Mouse (Mus musculus): Measurements from ENCODE around the gene Shisa5. TPM values are rescaled to one million over a fixed set of nuclear protein-coding genes. Genes with fewer than 3 reads are reported as not detected.

Shisa5 gene
- polyA plus RNA-seq, 1 experiment, result 252 TPM

DNA sequence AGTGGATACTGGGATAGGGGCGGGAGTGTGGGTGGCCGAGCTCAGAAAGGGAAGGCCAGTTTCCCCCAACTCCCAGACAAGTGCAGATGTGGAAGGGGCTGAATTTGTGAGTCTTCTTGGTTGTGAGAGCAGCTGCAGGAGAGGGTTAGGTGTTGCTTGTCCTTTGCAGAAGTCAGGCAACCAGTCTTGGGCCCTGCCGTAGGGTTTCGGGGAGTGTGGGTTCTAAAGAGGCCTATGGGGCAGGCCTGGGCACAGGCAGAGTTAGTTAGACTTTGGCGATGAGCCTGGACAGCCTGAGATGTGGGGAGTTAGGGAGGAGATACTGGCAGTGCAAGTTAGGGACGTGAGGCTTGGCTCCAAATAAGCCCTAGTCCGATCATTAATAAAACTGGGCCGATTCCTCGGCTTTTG, 57.9 kb downstream of the Shisa5 start:
- Histone ChIP-seq H3K27ac (ENCODE audit: insufficient read depth, low read length) (peak overlapping the region; percentile 69), H3K4me1 (ENCODE audit: control insufficient read depth, insufficient read depth, low read length) (peaks cover 23% of the 10 kb centered on the region), H3K4me3 (ENCODE audit: insufficient read depth, low read length) (peak overlapping the region; percentile 47)
- peak; percentile 20; the same call in 1 of the 2 replicates for TF ChIP-seq POLR2A (IDR thresholded peaks at IDR 0.05; ENCODE audit: low read depth, low read length)
- TF ChIP-seq CTCF (IDR thresholded peaks at IDR 0.05; ENCODE audit: borderline replicate concordance, insufficient read depth, low read length), result no peak

DNA sequence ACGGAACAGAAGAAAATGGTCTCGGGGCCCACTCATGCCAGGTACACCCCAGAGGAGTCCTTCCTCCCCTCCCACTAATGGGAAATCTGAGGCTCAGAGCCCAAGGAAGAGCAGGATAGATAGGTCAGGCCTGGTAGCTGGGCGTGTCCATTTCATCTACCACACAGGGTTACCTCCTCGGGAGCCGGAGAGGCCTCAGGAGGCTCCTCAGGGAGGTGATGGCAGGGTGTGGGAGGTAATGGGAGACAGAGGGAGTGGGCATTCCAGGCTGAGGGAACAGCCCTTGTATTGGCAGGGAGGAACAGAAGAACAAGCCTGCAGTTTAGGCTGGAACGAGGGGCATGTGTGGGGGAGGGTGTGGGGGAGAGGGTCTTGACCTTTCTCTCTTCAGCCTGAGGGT, 58.5 kb downstream of the Shisa5 start:
- Histone ChIP-seq H3K4me1 (ENCODE audit: control insufficient read depth, insufficient read depth, low read length) (peaks cover 23% of the 10 kb centered on the region), H3K4me3 (ENCODE audit: insufficient read depth, low read length) (peak overlapping the region; percentile 47; the same call in 1 of the 2 replicates), H3K27ac (ENCODE audit: insufficient read depth, low read length) (no peak overlapping the region; the same call in 1 of the 2 replicates)
- TF ChIP-seq CTCF (IDR thresholded peaks at IDR 0.05; ENCODE audit: borderline replicate concordance, insufficient read depth, low read length), result no peak
- no peak for TF ChIP-seq POLR2A (IDR thresholded peaks at IDR 0.05; ENCODE audit: low read depth, low read length)

DNA sequence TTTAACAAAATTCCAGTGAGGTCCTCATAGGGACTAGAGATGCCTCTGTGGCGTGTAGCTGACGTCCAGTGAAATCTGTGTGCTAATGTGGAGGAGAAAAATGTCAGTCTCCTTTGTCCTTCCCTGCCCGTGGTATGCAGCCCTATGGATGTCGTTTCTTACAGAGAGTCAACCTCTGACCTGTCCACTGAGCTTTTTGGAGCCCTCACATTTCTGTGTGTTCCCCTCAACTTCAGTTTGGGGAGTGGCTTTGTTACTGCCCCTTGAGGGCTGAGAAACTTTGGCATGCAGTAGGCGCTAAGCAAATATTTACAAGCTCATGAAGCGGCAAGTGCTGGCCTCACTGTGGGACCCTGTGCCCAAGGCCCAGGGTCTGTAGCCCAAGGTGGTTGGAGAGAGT, 58.9 kb downstream of the Shisa5 start:
- no peak for TF ChIP-seq POLR2A (IDR thresholded peaks at IDR 0.05; ENCODE audit: low read depth, low read length)
- no peak for TF ChIP-seq CTCF (IDR thresholded peaks at IDR 0.05; ENCODE audit: borderline replicate concordance, insufficient read depth, low read length)
- no peak overlapping the region for H3K4me3 ChIP-seq (ENCODE audit: insufficient read depth, low read length)

DNA sequence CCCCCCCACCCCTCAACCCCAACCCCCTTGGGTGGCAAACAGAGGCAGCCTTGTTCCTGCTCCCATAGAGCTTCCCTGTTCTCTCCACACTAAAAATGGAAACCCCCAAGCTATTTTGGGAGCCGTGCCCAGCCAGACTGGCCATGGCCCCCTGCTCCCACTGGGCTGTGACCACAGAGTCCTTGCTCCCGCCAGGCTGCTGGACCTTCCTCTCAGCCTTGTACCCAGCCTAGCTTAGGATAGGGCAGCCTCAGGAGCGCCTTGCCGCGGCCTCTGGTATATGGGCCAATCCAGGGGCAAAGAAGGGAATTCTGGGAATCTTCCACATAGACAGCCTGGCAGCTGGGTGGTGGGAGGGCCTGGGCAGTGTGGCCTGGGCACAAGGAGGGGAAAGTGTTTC, 59.5 kb downstream of the Shisa5 start:
- H3K4me3 ChIP-seq (ENCODE audit: insufficient read depth, low read length), result no peak overlapping the region
- no peak for TF ChIP-seq POLR2A (IDR thresholded peaks at IDR 0.05; ENCODE audit: low read depth, low read length)
- no peak for TF ChIP-seq CTCF (IDR thresholded peaks at IDR 0.05; ENCODE audit: borderline replicate concordance, insufficient read depth, low read length)
- H3K4me1 ChIP-seq (ENCODE audit: control insufficient read depth, insufficient read depth, low read length), result peaks cover 23% of the 10 kb centered on the region
- H3K27ac ChIP-seq (ENCODE audit: insufficient read depth, low read length), result no peak overlapping the region

More for the DNA sequence above, 58.9 kb downstream of the Shisa5 start:
- no peak overlapping the region; the same call in 1 of the 2 replicates for H3K27ac ChIP-seq (ENCODE audit: insufficient read depth, low read length)
- H3K4me1 ChIP-seq (ENCODE audit: control insufficient read depth, insufficient read depth, low read length), result peaks cover 23% of the 10 kb centered on the region

- no peak overlapping the region for H3K27ac ChIP-seq (ENCODE audit: insufficient read depth, low read length)
- no peak overlapping the region for H3K4me3 ChIP-seq (ENCODE audit: insufficient read depth, low read length)
- no peak for TF ChIP-seq CTCF (IDR thresholded peaks at IDR 0.05; ENCODE audit: borderline replicate concordance, insufficient read depth, low read length)
- TF ChIP-seq POLR2A (IDR thresholded peaks at IDR 0.05; ENCODE audit: low read depth, low read length), result no peak
- H3K4me1 ChIP-seq (ENCODE audit: control insufficient read depth, insufficient read depth, low read length), result peaks cover 23% of the 10 kb centered on the region
Measured at GRCm38 (mm10) chr9:109098366-109098765, 60.0 kb downstream of the Shisa5 start.

DNA sequence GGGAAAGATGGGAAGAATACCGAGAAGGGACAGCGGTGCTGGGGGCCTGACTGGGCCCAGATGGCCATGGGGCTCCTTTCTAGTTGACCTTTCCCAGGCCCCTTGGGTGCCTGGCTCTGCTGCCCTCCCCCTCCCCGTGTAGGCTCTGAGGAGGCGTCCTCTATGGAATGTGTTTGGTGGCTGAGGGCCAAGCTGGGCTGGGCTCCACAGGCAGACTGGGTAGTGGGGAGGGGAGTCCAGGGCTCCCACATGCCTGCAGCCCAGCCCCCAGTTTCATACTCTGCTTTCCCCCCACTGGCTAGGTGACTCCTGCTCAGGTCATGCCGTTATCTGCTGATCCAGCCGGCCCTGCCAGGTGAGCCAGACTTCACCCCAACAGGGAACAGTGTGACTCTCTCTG, 60.6 kb downstream of the Shisa5 start:
- Histone ChIP-seq H3K27ac (ENCODE audit: insufficient read depth, low read length) (no peak overlapping the region), H3K4me1 (ENCODE audit: control insufficient read depth, insufficient read depth, low read length) (peaks cover 23% of the 10 kb centered on the region), H3K4me3 (ENCODE audit: insufficient read depth, low read length) (no peak overlapping the region)
- no peak for TF ChIP-seq POLR2A (IDR thresholded peaks at IDR 0.05; ENCODE audit: low read depth, low read length)
- no peak for TF ChIP-seq CTCF (IDR thresholded peaks at IDR 0.05; ENCODE audit: borderline replicate concordance, insufficient read depth, low read length)

- no peak for TF ChIP-seq CTCF (IDR thresholded peaks at IDR 0.05; ENCODE audit: borderline replicate concordance, insufficient read depth, low read length)
- no peak for TF ChIP-seq POLR2A (IDR thresholded peaks at IDR 0.05; ENCODE audit: low read depth, low read length)
- H3K4me1 ChIP-seq (ENCODE audit: control insufficient read depth, insufficient read depth, low read length), result peaks cover 23% of the 10 kb centered on the region
- H3K27ac ChIP-seq (ENCODE audit: insufficient read depth, low read length), result no peak overlapping the region
- H3K4me3 ChIP-seq (ENCODE audit: insufficient read depth, low read length), result no peak overlapping the region
Measured at GRCm38 (mm10) chr9:109100307-109100928, 62.1 kb downstream of the Shisa5 start.

DNA sequence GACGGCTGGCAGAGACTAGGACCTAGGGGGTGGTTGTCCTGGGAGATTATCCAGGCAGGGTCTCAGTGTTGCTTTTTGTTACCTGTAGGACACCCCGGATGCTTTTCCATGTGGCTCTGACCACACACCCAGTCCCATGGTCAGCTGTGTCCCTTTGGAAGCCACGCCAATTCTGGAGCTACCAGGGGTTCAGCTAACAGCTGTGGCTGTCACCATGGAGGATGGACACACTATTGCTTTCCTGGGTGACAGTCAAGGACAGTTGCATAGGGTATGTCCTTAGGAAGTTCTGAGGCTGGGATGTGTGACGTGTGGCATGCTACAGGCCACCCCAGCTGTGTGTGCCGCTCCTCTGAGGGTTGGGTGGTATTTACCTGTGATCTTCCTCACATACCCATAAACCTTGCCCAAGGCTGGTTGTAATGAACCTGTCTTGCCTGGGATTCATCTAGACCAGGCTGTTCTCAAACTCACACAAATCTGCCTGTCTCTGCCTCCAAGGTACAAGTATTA, 63.6 kb downstream of the Shisa5 start:
- no peak overlapping the region for H3K27ac ChIP-seq (ENCODE audit: insufficient read depth, low read length)
- TF ChIP-seq CTCF (IDR thresholded peaks at IDR 0.05; ENCODE audit: borderline replicate concordance, insufficient read depth, low read length), result no peak
- TF ChIP-seq POLR2A (IDR thresholded peaks at IDR 0.05; ENCODE audit: low read depth, low read length), result no peak
- H3K4me1 ChIP-seq (ENCODE audit: control insufficient read depth, insufficient read depth, low read length), result peaks cover 18% of the 10 kb centered on the region

DNA sequence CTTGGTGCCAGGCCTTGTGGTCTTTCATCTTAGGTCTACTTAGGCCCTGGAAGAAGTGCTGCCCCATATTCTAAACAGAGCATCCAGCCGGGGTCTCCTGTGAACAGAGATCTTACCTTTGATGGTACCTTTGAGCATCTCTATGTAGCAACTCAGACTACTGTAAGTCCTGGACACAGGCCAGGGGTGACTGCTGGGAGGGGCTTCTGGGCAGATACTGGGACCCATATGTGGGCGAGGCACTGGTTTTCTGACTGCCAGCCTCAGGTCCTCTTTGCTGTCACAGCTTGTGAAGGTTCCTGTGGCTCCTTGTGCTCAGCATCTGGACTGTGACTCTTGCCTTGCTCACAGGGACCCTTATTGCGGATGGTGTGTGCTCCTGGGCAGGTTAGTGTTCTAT, 64.2 kb downstream of the Shisa5 start:
- no peak for TF ChIP-seq CTCF (IDR thresholded peaks at IDR 0.05; ENCODE audit: borderline replicate concordance, insufficient read depth, low read length)
- TF ChIP-seq POLR2A (IDR thresholded peaks at IDR 0.05; ENCODE audit: low read depth, low read length), result no peak
- Histone ChIP-seq H3K4me1 (ENCODE audit: control insufficient read depth, insufficient read depth, low read length) (peaks cover 13% of the 10 kb centered on the region; the same call in 1 of the 2 replicates), H3K27ac (ENCODE audit: insufficient read depth, low read length) (no peak overlapping the region)

More for the DNA sequence above, 63.6 kb downstream of the Shisa5 start:
- H3K4me3 ChIP-seq (ENCODE audit: insufficient read depth, low read length), result no peak overlapping the region

DNA sequence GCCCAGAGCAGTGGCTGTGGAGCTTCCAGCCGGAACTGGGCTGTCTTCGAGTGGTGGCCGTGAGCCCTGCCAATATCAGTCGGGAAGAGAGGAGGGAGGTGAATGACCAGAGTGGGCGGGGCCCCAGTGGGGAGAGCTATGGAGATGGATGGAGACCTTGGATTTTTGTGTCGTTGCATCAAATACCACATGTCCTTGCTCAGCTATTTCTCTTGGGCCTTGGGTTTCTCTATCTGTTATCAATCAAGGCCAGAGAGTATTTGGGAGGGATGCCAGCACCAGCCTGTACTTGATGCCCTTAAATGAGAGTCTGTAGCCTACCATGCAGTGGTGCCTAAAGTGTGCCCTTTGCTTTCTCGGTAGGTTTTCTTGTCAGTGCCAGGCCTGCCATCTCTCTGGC, 64.9 kb downstream of the Shisa5 start:
- no peak for TF ChIP-seq CTCF (IDR thresholded peaks at IDR 0.05; ENCODE audit: borderline replicate concordance, insufficient read depth, low read length)
- TF ChIP-seq POLR2A (IDR thresholded peaks at IDR 0.05; ENCODE audit: low read depth, low read length), result no peak
- Histone ChIP-seq H3K27ac (ENCODE audit: insufficient read depth, low read length) (no peak overlapping the region), H3K4me3 (ENCODE audit: insufficient read depth, low read length) (no peak overlapping the region), H3K4me1 (ENCODE audit: control insufficient read depth, insufficient read depth, low read length) (peaks cover 8% of the 10 kb centered on the region; the same call in 1 of the 2 replicates)

More for the DNA sequence above, 64.2 kb downstream of the Shisa5 start:
- H3K4me3 ChIP-seq (ENCODE audit: insufficient read depth, low read length), result no peak overlapping the region

Data from embryonic fibroblast, embryonic 13.5 days (primary cell).